9 mouse cellular contexts compared by ENCODE assay signal in the genomic region with DNA sequence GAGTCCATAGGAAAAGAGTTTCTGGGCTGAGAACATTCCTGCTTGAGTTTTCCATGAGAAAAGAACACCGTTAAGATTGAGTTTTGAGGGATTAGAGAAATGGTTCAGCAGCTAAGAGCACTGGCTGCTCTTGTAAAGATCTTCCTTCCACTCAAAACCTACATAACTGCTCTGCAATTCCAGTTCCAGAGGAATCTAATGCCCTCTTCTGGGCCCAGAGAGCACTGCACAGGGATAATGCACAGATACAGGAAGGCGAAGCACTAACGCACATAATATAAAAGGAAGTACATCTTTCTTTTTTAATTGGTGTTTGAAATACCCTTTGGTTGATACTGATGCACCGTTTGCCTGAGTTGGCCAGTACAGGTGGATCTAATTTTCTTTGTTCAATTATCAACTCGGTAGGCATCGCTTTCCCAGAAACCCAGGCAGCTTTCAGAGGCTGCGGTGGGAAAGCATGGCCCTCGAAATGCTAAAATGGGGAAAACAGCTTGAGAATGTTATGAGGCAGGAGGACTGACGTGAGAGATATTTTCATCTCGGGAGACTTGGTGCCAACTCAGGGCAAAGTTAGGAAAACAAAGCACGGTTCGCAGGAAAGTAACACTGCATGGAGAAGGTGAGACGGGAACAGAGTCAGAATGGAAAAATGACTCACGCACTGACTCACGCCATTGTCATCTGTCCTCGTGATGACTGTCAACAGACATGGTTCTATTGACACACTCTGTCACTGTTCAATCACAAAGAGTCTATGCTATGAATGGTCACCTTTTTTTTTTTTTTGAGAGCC. TPM values are rescaled to one million over a fixed set of nuclear protein-coding genes. Genes with fewer than 3 reads are reported as not detected.
DNase-seq lines count a peak whose midpoint lies in the region; ATAC-seq and TF ChIP-seq lines count a peak whose summit lies in the region.
"Had no signal": no experiment of that assay in that cellular context is flagged by ENCODE, and none has a peak within 500 bp of the region (broad histone marks: within the 10 kb centered on the region; RNA-seq: fewer than 3 reads in every experiment).

No protein-coding gene starts in this region.

- H3K4me1 ChIP-seq in limb, embryonic 11.5 days (ENCODE audit: control insufficient read depth, insufficient read depth, low read length): no peaks in the 10 kb centered on the region
- no peaks in the 10 kb centered on the region for H3K4me1 ChIP-seq in limb, embryonic 10.5 days
- H3K4me1 ChIP-seq in lung, postnatal 0 days (ENCODE audit: insufficient read depth, low read depth, low read length): no peaks in the 10 kb centered on the region
- H3K4me1 ChIP-seq: midbrain, embryonic 12.5 days had no signal

- TF ChIP-seq EP300 in lung, postnatal 0 days (IDR thresholded peaks at IDR 0.05): no peak

- no peak overlapping the region for H3K27ac ChIP-seq in limb, embryonic 11.5 days (replicated peaks; ENCODE audit: low read depth, low read length)
- no peak overlapping the region for H3K27ac ChIP-seq in limb, embryonic 10.5 days
- H3K27ac ChIP-seq in lung, postnatal 0 days (ENCODE audit: low read length): no peak overlapping the region
- H3K27ac ChIP-seq: midbrain, embryonic 12.5 days had no signal

- no peaks in the 10 kb centered on the region for H3K36me3 ChIP-seq in limb, embryonic 11.5 days (ENCODE audit: control insufficient read depth, insufficient read depth, low read length)
- H3K36me3 ChIP-seq in limb, embryonic 10.5 days: no peaks in the 10 kb centered on the region
- no peaks in the 10 kb centered on the region for H3K36me3 ChIP-seq in lung, postnatal 0 days (ENCODE audit: insufficient read depth, low read length)
- H3K36me3 ChIP-seq: midbrain, embryonic 12.5 days had no signal

- TF ChIP-seq CTCF in lung, postnatal 0 days (IDR thresholded peaks at IDR 0.05): peak; percentile 83

- no peak overlapping the region for H3K4me3 ChIP-seq in limb, embryonic 11.5 days (ENCODE audit: low read depth, low read length)
- H3K4me3 ChIP-seq in limb, embryonic 10.5 days: no peak overlapping the region
- H3K4me3 ChIP-seq in lung, postnatal 0 days (ENCODE audit: low read depth, low read length): no peak overlapping the region
- H3K4me3 ChIP-seq: erythroblast, embryonic 14.5 days; midbrain, embryonic 12.5 days had no signal

- no peak for ATAC-seq in limb, embryonic 11.5 days (ENCODE audit: insufficient number of reproducible peaks, low FRiP score, low TSS enrichment, low read depth)
- peak; percentile 43; the same call in 1 of the 2 replicates for ATAC-seq in lung, postnatal 0 days

- H3K9me3 ChIP-seq in limb, embryonic 11.5 days (ENCODE audit: control insufficient read depth, low read length): no peaks in the 10 kb centered on the region
- no peaks in the 10 kb centered on the region for H3K9me3 ChIP-seq in limb, embryonic 10.5 days (replicated peaks)
- H3K9me3 ChIP-seq in lung, postnatal 0 days (ENCODE audit: low read length): no peaks in the 10 kb centered on the region

- no peak overlapping the region for H3K9ac ChIP-seq in limb, embryonic 11.5 days (ENCODE audit: low read length)
- no peak overlapping the region for H3K9ac ChIP-seq in lung, postnatal 0 days (replicated peaks; ENCODE audit: low read depth)
- H3K9ac ChIP-seq: midbrain, embryonic 12.5 days had no signal

- no peaks in the 10 kb centered on the region for H3K27me3 ChIP-seq in limb, embryonic 11.5 days (ENCODE audit: control insufficient read depth, insufficient read depth, low read length)
- H3K27me3 ChIP-seq in limb, embryonic 10.5 days (ENCODE audit: low read depth, poor library complexity, severe bottlenecking): no peaks in the 10 kb centered on the region
- no peaks in the 10 kb centered on the region for H3K27me3 ChIP-seq in lung, postnatal 0 days (replicated peaks; ENCODE audit: insufficient read depth, low read length)
- H3K27me3 ChIP-seq: midbrain, embryonic 12.5 days had no signal

- WGBS in limb, embryonic 11.5 days: 67% methylated on average over 16 of the region's 16 CpGs
- WGBS in limb, embryonic 10.5 days: 75% methylated on average over 16 of the region's 16 CpGs
- WGBS in lung, postnatal 0 days: 59% methylated on average over 16 of the region's 16 CpGs

- no peak overlapping the region for H3K4me2 ChIP-seq in limb, embryonic 11.5 days (ENCODE audit: low read depth, severe bottlenecking)
- H3K4me2 ChIP-seq in lung, postnatal 0 days (replicated peaks; ENCODE audit: low read depth, low read length): no peak overlapping the region
- H3K4me2 ChIP-seq: midbrain, embryonic 12.5 days had no signal

- DNase-seq in limb, embryonic 11.5 days (ENCODE audit: low spot score): peak; percentile 52
- DNase-seq in limb, embryonic 10.5 days (ENCODE audit: low spot score): no peak
- DNase-seq in R1 (ENCODE audit: low read depth, low spot score): peak; percentile 72
- peak; percentile 67 for DNase-seq in cerebellum, postnatal 10 days
- peak; percentile 65 for DNase-seq in kidney, postnatal 10 days
- DNase-seq in lung, postnatal 0 days (ENCODE audit: low spot score): peak; percentile 78
- DNase-seq in spleen, postnatal 4 days (ENCODE audit: low spot score in 2 of 2): no peak

RNA-seq across cellular contexts. Expression of a gene that starts 20.4 kb away (rescaled TPM):
- 3.2 and 4.9 TPM in 2 replicates for polyA plus RNA-seq in limb, embryonic 11.5 days (2014; fragmentation: Nextera tagmentation; extraction: Ambion mirVana)
- 2.2 and 2.9 TPM in 2 replicates for polyA plus RNA-seq in limb, embryonic 10.5 days (2016; fragmentation: Nextera tagmentation; extraction: Ambion mirVana)
- 8.2 and 9.0 TPM in 2 replicates for polyA plus RNA-seq in lung, postnatal 0 days (2015; fragmentation: Nextera tagmentation; extraction: Ambion mirVana)
- polyA plus RNA-seq: erythroblast, embryonic 14.5 days had no signal

RNA-seq across cellular contexts. Expression of a gene that starts 41.0 kb away (rescaled TPM):
- polyA plus RNA-seq in limb, embryonic 11.5 days (2014; fragmentation: Nextera tagmentation; extraction: Ambion mirVana): 58.7 and 62.4 TPM in 2 replicates
- polyA plus RNA-seq in limb, embryonic 10.5 days (2016; fragmentation: Nextera tagmentation; extraction: Ambion mirVana): 46.6 and 49.1 TPM in 2 replicates
- polyA plus RNA-seq in lung, postnatal 0 days (2015; fragmentation: Nextera tagmentation; extraction: Ambion mirVana): 4.7 and 5.1 TPM in 2 replicates
- polyA plus RNA-seq: erythroblast, embryonic 14.5 days had no signal

Comparison
In these comparisons a context has a peak if more than half of its experiments do, and no peak if none do; other contexts are left out.
1. DNase-seq: peak in limb, embryonic 11.5 days (single experiment), R1 (single experiment), cerebellum, postnatal 10 days (2 of 2), kidney, postnatal 10 days (single experiment) and lung, postnatal 0 days (single experiment); none in limb, embryonic 10.5 days (single experiment) and spleen, postnatal 4 days (0 of 2).